Mouse (Mus musculus) liver, adult 2 months (tissue): ENCODE measurements around the gene Dnaaf5.

Experiments used
- CTCF ChIP-seq: fragments of 200-500 bp; IDR thresholded peaks from 2 replicates; pipeline ENCODE4 v1.5.1; 2011; ENCODE audit warnings: low read depth, low read length, control low read depth
- POLR2A ChIP-seq: fragments of 200-500 bp; IDR thresholded peaks from 2 replicates; pipeline ENCODE4 v1.6.1; 2011; ENCODE audit warnings: low read length, control low read depth; ENCODE audit not compliant: insufficient read depth; ENCODE audit errors: extremely low read depth

DNA sequence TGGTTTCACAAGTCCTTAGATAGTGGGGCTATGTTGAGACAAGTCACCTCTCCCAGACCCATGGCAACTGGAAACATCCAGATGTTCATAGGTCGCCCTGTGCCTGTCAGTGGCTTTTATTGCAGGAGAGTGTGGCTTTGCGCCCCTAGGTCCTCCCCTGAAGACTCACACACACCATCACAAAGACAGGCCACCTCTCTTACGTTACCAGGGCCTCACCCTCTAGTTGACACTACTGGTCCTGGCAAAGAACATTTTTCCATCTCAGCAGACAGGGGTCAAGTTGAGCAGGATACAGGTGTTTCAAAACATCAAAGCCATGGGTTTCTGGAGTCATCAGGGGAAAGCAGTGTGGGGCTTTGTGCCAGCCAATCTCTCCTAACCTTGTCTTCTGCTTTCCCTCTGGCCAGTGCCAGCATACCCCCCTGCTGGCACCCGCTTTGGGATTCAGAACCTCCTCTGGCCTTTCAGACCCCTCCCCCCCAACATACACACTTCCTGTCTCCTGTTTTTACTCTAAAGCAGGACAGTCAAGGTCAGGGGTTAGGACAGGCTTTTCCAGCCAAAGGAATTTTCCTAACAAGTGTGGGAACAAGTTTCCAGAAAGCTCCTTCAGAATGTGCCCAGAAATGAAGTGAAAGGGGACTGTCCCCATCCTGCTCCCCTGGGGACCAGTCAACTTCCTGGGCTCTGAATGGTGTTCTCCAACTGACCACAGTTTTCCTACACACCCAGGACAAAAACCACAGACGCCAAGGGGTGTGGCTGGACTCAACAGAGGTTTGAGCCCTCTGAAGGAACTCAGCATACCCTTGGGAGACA lies 31.7 kb upstream of the Dnaaf5 start:
- TF ChIP-seq CTCF (no peak), POLR2A (no peak)
